In genomic region chr12:79808426-79809398, GRCm38 (mm10) we compare ENCODE assay signal across 10 mouse cellular contexts.
DNase-seq lines count a peak whose midpoint lies in the region; ATAC-seq and TF ChIP-seq lines count a peak whose summit lies in the region.
"Had no signal": no experiment of that assay in that cellular context is flagged by ENCODE, and none has a peak within 500 bp of the region (broad histone marks: within the 10 kb centered on the region; RNA-seq: fewer than 3 reads in every experiment).

No protein-coding gene starts in this region.

- WGBS in heart, embryonic 13.5 days: 83% methylated on average over 18 of the region's 18 CpGs
- 50% methylated on average over 18 of the region's 18 CpGs for WGBS in midbrain, embryonic 10.5 days
- WGBS in midbrain, postnatal 0 days: 48% methylated on average over 18 of the region's 18 CpGs
- 78% methylated on average over 18 of the region's 18 CpGs for WGBS in embryonic facial prominence, embryonic 14.5 days
- 44% methylated on average over 18 of the region's 18 CpGs for WGBS in midbrain, embryonic 16.5 days
- 80% methylated on average over 18 of the region's 18 CpGs for WGBS in liver, embryonic 12.5 days (ENCODE audit: insufficient replicate concordance)

- H3K4me2 ChIP-seq in heart, embryonic 13.5 days: no peak overlapping the region
- no peak overlapping the region for H3K4me2 ChIP-seq in midbrain, postnatal 0 days (ENCODE audit: low read depth, low read length, poor library complexity, severe bottlenecking)
- H3K4me2 ChIP-seq in embryonic facial prominence, embryonic 14.5 days (ENCODE audit: low read depth, low read length): no peak overlapping the region
- H3K4me2 ChIP-seq in midbrain, embryonic 16.5 days (ENCODE audit: low read length): no peak overlapping the region
- no peak overlapping the region for H3K4me2 ChIP-seq in liver, embryonic 12.5 days
- H3K4me2 ChIP-seq: liver, embryonic 11.5 days had no signal

- peaks cover 24% of the 10 kb centered on the region for H3K4me1 ChIP-seq in heart, embryonic 13.5 days
- H3K4me1 ChIP-seq in midbrain, embryonic 10.5 days: peaks cover 100% of the 10 kb centered on the region
- peaks cover 9% of the 10 kb centered on the region for H3K4me1 ChIP-seq in midbrain, postnatal 0 days (ENCODE audit: insufficient read depth, low read length)
- H3K4me1 ChIP-seq in embryonic facial prominence, embryonic 14.5 days (ENCODE audit: control insufficient read depth, insufficient read depth, low read length): peaks cover 22% of the 10 kb centered on the region
- H3K4me1 ChIP-seq in midbrain, embryonic 16.5 days (ENCODE audit: control insufficient read depth, insufficient read depth, low read length): peaks cover 21% of the 10 kb centered on the region
- peaks cover 11% of the 10 kb centered on the region; the same call in 1 of the 2 replicates for H3K4me1 ChIP-seq in liver, embryonic 12.5 days

- ATAC-seq in heart, embryonic 13.5 days (ENCODE audit: extremely low read depth, insufficient number of reproducible peaks, low FRiP score, low TSS enrichment): no peak
- ATAC-seq in midbrain, postnatal 0 days (ENCODE audit: low FRiP score): no peak
- ATAC-seq in embryonic facial prominence, embryonic 14.5 days (ENCODE audit: low read depth): no peak
- no peak for ATAC-seq in midbrain, embryonic 16.5 days
- ATAC-seq in liver, embryonic 12.5 days: no peak

- H3K4me3 ChIP-seq in heart, embryonic 13.5 days: no peak overlapping the region
- peak overlapping the region; percentile 35 for H3K4me3 ChIP-seq in midbrain, embryonic 10.5 days
- H3K4me3 ChIP-seq in midbrain, postnatal 0 days (ENCODE audit: low read depth, low read length): no peak overlapping the region
- H3K4me3 ChIP-seq in embryonic facial prominence, embryonic 14.5 days (ENCODE audit: low read depth, low read length): no peak overlapping the region
- no peak overlapping the region for H3K4me3 ChIP-seq in midbrain, embryonic 16.5 days (ENCODE audit: low read depth, low read length)
- no peak overlapping the region for H3K4me3 ChIP-seq in liver, embryonic 12.5 days
- H3K4me3 ChIP-seq: heart, adult 2 months had no signal

- no peak for TF ChIP-seq CTCF in midbrain, postnatal 0 days (IDR thresholded peaks at IDR 0.05)

- H3K27ac ChIP-seq in heart, embryonic 13.5 days (replicated peaks): 0 out of 2 replicates have a peak overlapping the region, but pooled peaks have one; percentile 12
- peak overlapping the region; percentile 94 for H3K27ac ChIP-seq in midbrain, embryonic 10.5 days (replicated peaks)
- H3K27ac ChIP-seq in midbrain, postnatal 0 days (ENCODE audit: low read depth, low read length): no peak overlapping the region
- H3K27ac ChIP-seq in embryonic facial prominence, embryonic 14.5 days (replicated peaks; ENCODE audit: low read depth, low read length): 0 out of 2 replicates have a peak overlapping the region, but pooled peaks have one; percentile 49
- peak overlapping the region; percentile 14; the same call in 1 of the 2 replicates for H3K27ac ChIP-seq in midbrain, embryonic 16.5 days (ENCODE audit: low read length)
- no peak overlapping the region for H3K27ac ChIP-seq in liver, embryonic 12.5 days
- H3K27ac ChIP-seq: heart, adult 2 months had no signal

- H3K36me3 ChIP-seq in heart, embryonic 13.5 days: no peaks in the 10 kb centered on the region
- no peaks in the 10 kb centered on the region for H3K36me3 ChIP-seq in midbrain, embryonic 10.5 days
- H3K36me3 ChIP-seq in midbrain, postnatal 0 days (ENCODE audit: insufficient read depth, low read length): no peaks in the 10 kb centered on the region
- no peaks in the 10 kb centered on the region for H3K36me3 ChIP-seq in embryonic facial prominence, embryonic 14.5 days (ENCODE audit: control insufficient read depth, insufficient read depth, low read length)
- no peaks in the 10 kb centered on the region for H3K36me3 ChIP-seq in midbrain, embryonic 16.5 days (ENCODE audit: control insufficient read depth, insufficient read depth, low read length)
- no peaks in the 10 kb centered on the region for H3K36me3 ChIP-seq in liver, embryonic 12.5 days

- DNase-seq in heart, postnatal 4 days: no peak
- DNase-seq in midbrain, embryonic 10.5 days (ENCODE audit: low spot score): no peak
- no peak for DNase-seq in midbrain, postnatal 0 days (ENCODE audit: low spot score)
- DNase-seq in embryonic facial prominence, embryonic 14.5 days (ENCODE audit: low spot score): peak; percentile 55
- no peak for DNase-seq in MN1 (ENCODE audit: low spot score)
- DNase-seq: heart, adult 2 months had no signal

- no peaks in the 10 kb centered on the region for H3K9me3 ChIP-seq in heart, embryonic 13.5 days
- no peaks in the 10 kb centered on the region for H3K9me3 ChIP-seq in midbrain, embryonic 10.5 days (replicated peaks)
- no peaks in the 10 kb centered on the region for H3K9me3 ChIP-seq in midbrain, postnatal 0 days (ENCODE audit: low read length)
- no peaks in the 10 kb centered on the region for H3K9me3 ChIP-seq in embryonic facial prominence, embryonic 14.5 days (ENCODE audit: control insufficient read depth, low read length)
- H3K9me3 ChIP-seq in midbrain, embryonic 16.5 days (replicated peaks; ENCODE audit: control insufficient read depth, low read length, poor library complexity, severe bottlenecking): no peaks in the 10 kb centered on the region
- H3K9me3 ChIP-seq in liver, embryonic 12.5 days (replicated peaks): no peaks in the 10 kb centered on the region

- H3K9ac ChIP-seq in heart, embryonic 13.5 days: no peak overlapping the region
- H3K9ac ChIP-seq in midbrain, postnatal 0 days (replicated peaks; ENCODE audit: low read length, poor library complexity, severe bottlenecking): no peak overlapping the region
- H3K9ac ChIP-seq in embryonic facial prominence, embryonic 14.5 days (ENCODE audit: low read depth, low read length): no peak overlapping the region
- H3K9ac ChIP-seq in midbrain, embryonic 16.5 days (ENCODE audit: low read depth, low read length): no peak overlapping the region
- no peak overlapping the region for H3K9ac ChIP-seq in liver, embryonic 12.5 days

- no peaks in the 10 kb centered on the region for H3K27me3 ChIP-seq in heart, embryonic 13.5 days (replicated peaks)
- peaks cover 27% of the 10 kb centered on the region for H3K27me3 ChIP-seq in midbrain, embryonic 10.5 days (ENCODE audit: low read depth, poor library complexity, severe bottlenecking)
- H3K27me3 ChIP-seq in midbrain, postnatal 0 days (ENCODE audit: insufficient read depth, low read length): no peaks in the 10 kb centered on the region
- no peaks in the 10 kb centered on the region for H3K27me3 ChIP-seq in embryonic facial prominence, embryonic 14.5 days (replicated peaks; ENCODE audit: control insufficient read depth, insufficient read depth, low read length)
- H3K27me3 ChIP-seq in midbrain, embryonic 16.5 days (ENCODE audit: control insufficient read depth, insufficient read depth, low read depth, low read length): no peaks in the 10 kb centered on the region; the same call in 1 of the 2 replicates
- no peaks in the 10 kb centered on the region for H3K27me3 ChIP-seq in liver, embryonic 12.5 days (replicated peaks)

Comparison
In these comparisons a context has a peak if more than half of its experiments do, and no peak if none do; other contexts are left out.
1. H3K27ac ChIP-seq: peak in heart, embryonic 13.5 days (single experiment), midbrain, embryonic 10.5 days (single experiment), embryonic facial prominence, embryonic 14.5 days (single experiment) and midbrain, embryonic 16.5 days (single experiment); none in midbrain, postnatal 0 days (single experiment) and liver, embryonic 12.5 days (single experiment).